Mouse (Mus musculus): ENCODE measurements around the gene Mmp17. TPM values are rescaled to one million over a fixed set of nuclear protein-coding genes. Genes with fewer than 3 reads are reported as not detected.

Gene Mmp17
- total and polyA plus RNA-seq, 3 experiments = 0.92 to 1.6 TPM; not detected in 1

- peaks cover 0 to 14% of the 10 kb centered on the region in 2 experiments; a peak in 2 of 4 replicates for H3K36me3 ChIP-seq (ENCODE audit: control insufficient read depth in 1 of 2, insufficient read depth in 2 of 2, low read length in 2 of 2)
- H3K4me3 ChIP-seq (ENCODE audit: control insufficient read depth in 1 of 2, insufficient read depth in 1 of 2, low read depth in 2 of 2, low read length in 2 of 2) = no peak overlapping the region
- H3K9me3 ChIP-seq (replicated peaks; ENCODE audit: insufficient read depth, low read length) = no peaks in the 10 kb centered on the region
- no peaks in the 10 kb centered on the region for H3K79me2 ChIP-seq (ENCODE audit: control insufficient read depth, insufficient read depth, low read length, poor library complexity)
- H3K4me1 ChIP-seq (ENCODE audit: control insufficient read depth in 1 of 2, insufficient read depth in 2 of 2, low read length in 2 of 2) = no peaks in the 10 kb centered on the region
- no peak overlapping the region for H3K9ac ChIP-seq (ENCODE audit: control insufficient read depth, low read depth, low read length, poor library complexity, severe bottlenecking)
- no peak overlapping the region for H3K27ac ChIP-seq (ENCODE audit: control insufficient read depth, low read depth, low read length)
- no peak for DNase-seq (ENCODE audit: low read depth, low spot score)
- no peaks in the 10 kb centered on the region for H3K27me3 ChIP-seq (ENCODE audit: control insufficient read depth in 1 of 2, insufficient read depth in 2 of 2, low read length in 2 of 2)
- TF ChIP-seq BHLHE40 (IDR thresholded peaks at IDR 0.05; ENCODE audit: borderline replicate concordance, low read depth, low read length) (no peak), USF1 (IDR thresholded peaks at IDR 0.05; ENCODE audit: low read depth, low read length) (no peak)
These were observed 21.6 kb upstream of the Mmp17 start for GRCm38 (mm10) chr5:129562342-129562741.

- H3K27ac ChIP-seq (ENCODE audit: control insufficient read depth, low read depth, low read length) = no peak overlapping the region
- H3K9ac ChIP-seq (ENCODE audit: control insufficient read depth, low read depth, low read length, poor library complexity, severe bottlenecking) = no peak overlapping the region
- H3K27me3 ChIP-seq (ENCODE audit: control insufficient read depth in 1 of 2, insufficient read depth in 2 of 2, low read length in 2 of 2) = no peaks in the 10 kb centered on the region
- H3K36me3 ChIP-seq (ENCODE audit: control insufficient read depth in 1 of 2, insufficient read depth in 2 of 2, low read length in 2 of 2) = peaks cover 0 to 4% of the 10 kb centered on the region in 2 experiments; a peak in 2 of 4 replicates
- no peaks in the 10 kb centered on the region for H3K4me1 ChIP-seq (ENCODE audit: control insufficient read depth in 1 of 2, insufficient read depth in 2 of 2, low read length in 2 of 2)
- no peak for TF ChIP-seq ZMIZ1 (IDR thresholded peaks at IDR 0.05; ENCODE audit: low read depth, low read length)
- DNase-seq (ENCODE audit: low read depth, low spot score) = no peak
- no peaks in the 10 kb centered on the region for H3K79me2 ChIP-seq (ENCODE audit: control insufficient read depth, insufficient read depth, low read length, poor library complexity)
- H3K4me3 ChIP-seq (ENCODE audit: control insufficient read depth in 1 of 2, insufficient read depth in 1 of 2, low read depth in 2 of 2, low read length in 2 of 2) = no peak overlapping the region
- H3K9me3 ChIP-seq (replicated peaks; ENCODE audit: insufficient read depth, low read length) = no peaks in the 10 kb centered on the region
These were observed 15.4 kb upstream of the Mmp17 start for GRCm38 (mm10) chr5:129568596-129568995.

GRCm38 (mm10) chr5:129578201-129578600, 5.8 kb upstream of the Mmp17 start:
- Histone ChIP-seq H3K79me2 (ENCODE audit: control insufficient read depth, insufficient read depth, low read length, poor library complexity) (no peaks in the 10 kb centered on the region), H3K9me3 (replicated peaks; ENCODE audit: insufficient read depth, low read length) (no peaks in the 10 kb centered on the region), H3K27me3 (ENCODE audit: control insufficient read depth in 1 of 2, insufficient read depth in 2 of 2, low read length in 2 of 2) (no peaks in the 10 kb centered on the region; a peak in 1 of 4 replicates), H3K4me1 (ENCODE audit: control insufficient read depth in 1 of 2, insufficient read depth in 2 of 2, low read length in 2 of 2) (no peaks in the 10 kb centered on the region), H3K36me3 (ENCODE audit: control insufficient read depth in 1 of 2, insufficient read depth in 2 of 2, low read length in 2 of 2) (no peaks in the 10 kb centered on the region), H3K27ac (ENCODE audit: control insufficient read depth, low read depth, low read length) (no peak overlapping the region), H3K9ac (ENCODE audit: control insufficient read depth, low read depth, low read length, poor library complexity, severe bottlenecking) (no peak overlapping the region), H3K4me3 (ENCODE audit: control insufficient read depth in 1 of 2, insufficient read depth in 1 of 2, low read depth in 2 of 2, low read length in 2 of 2) (no peak overlapping the region)
- no peak for DNase-seq (ENCODE audit: low read depth, low spot score)
- TF ChIP-seq GATA1 (IDR thresholded peaks at IDR 0.05; ENCODE audit: low read depth, low read length) (no peak), UBTF (IDR thresholded peaks at IDR 0.05; ENCODE audit: borderline replicate concordance, insufficient read depth, low read depth, low read length) (no peak), NELFE (IDR thresholded peaks at IDR 0.05; ENCODE audit: low read depth, low read length) (no peak), BHLHE40 (IDR thresholded peaks at IDR 0.05; ENCODE audit: borderline replicate concordance, low read depth, low read length) (no peak), MAFK (IDR thresholded peaks at IDR 0.05; ENCODE audit: borderline replicate concordance, low read depth, low read length) (no peak), SIN3A (IDR thresholded peaks at IDR 0.05; ENCODE audit: low read length) (no peak), CTCF (IDR thresholded peaks at IDR 0.05 in 2 of 3, conservative IDR thresholded peaks at IDR 0.05 in 1 of 3; ENCODE audit: control insufficient read depth in 1 of 3, insufficient read depth in 1 of 3, low read depth in 2 of 3, low read length in 3 of 3, poor library complexity in 1 of 3, severe bottlenecking in 1 of 3) (no peak), NRF1 (IDR thresholded peaks at IDR 0.05; ENCODE audit: insufficient read depth, low read depth, low read length, poor library complexity, severe bottlenecking) (no peak), MYC (IDR thresholded peaks at IDR 0.05; ENCODE audit: low read depth, low read length) (no peak), JUND (IDR thresholded peaks at IDR 0.05; ENCODE audit: low read depth, low read length) (no peak), HCFC1 (IDR thresholded peaks at IDR 0.05; ENCODE audit: low read depth, low read length) (no peak), MAX (IDR thresholded peaks at IDR 0.05; ENCODE audit: low read length) (no peak), MAZ (IDR thresholded peaks at IDR 0.05; ENCODE audit: low read depth, low read length) (no peak), ZNF384 (IDR thresholded peaks at IDR 0.05; ENCODE audit: low read depth, low read length) (no peak), E2F4 (IDR thresholded peaks at IDR 0.05; ENCODE audit: borderline replicate concordance, low read depth, low read length) (no peak), CHD1 (IDR thresholded peaks at IDR 0.05; ENCODE audit: low read depth, low read length) (no peak), ZMIZ1 (IDR thresholded peaks at IDR 0.05; ENCODE audit: low read depth, low read length) (no peak), KAT2A (conservative IDR thresholded peaks at IDR 0.05; ENCODE audit: low read depth, low read length) (no peak)

All from MEL (cell line).